Mouse (Mus musculus): ENCODE results near the gene Ahcy. TPM values are rescaled to one million over a fixed set of nuclear protein-coding genes. Genes with fewer than 3 reads are reported as not detected.

The Ahcy gene
- polyA plus RNA-seq, 1 experiment from 2014 or later, result 224 TPM

GRCm38 (mm10) chr2:155079500-155080178 lies 5.3 kb upstream of the Ahcy start:
- Histone ChIP-seq H3K4me2 (ENCODE audit: low read depth, low read length) (no peak overlapping the region), H3K4me3 (ENCODE audit: low read depth, low read length) (no peak overlapping the region), H3K36me3 (replicated peaks; ENCODE audit: insufficient read depth, low read length) (no peaks in the 10 kb centered on the region), H3K9ac (replicated peaks) (no peak overlapping the region), H3K4me1 (ENCODE audit: insufficient read depth) (peaks cover 11% of the 10 kb centered on the region), H3K9me3 (ENCODE audit: low read length) (no peaks in the 10 kb centered on the region), H3K27me3 (ENCODE audit: insufficient read depth, low read length) (no peaks in the 10 kb centered on the region), H3K27ac (ENCODE audit: low read depth) (peak overlapping the region; percentile 41; the same call in 1 of the 2 replicates)
- 26% methylated on average over 7 of the region's 7 CpGs for WGBS (ENCODE audit: insufficient replicate concordance)
- no peak for TF ChIP-seq EP300 (IDR thresholded peaks at IDR 0.05; ENCODE audit: low read depth)
- TF ChIP-seq CTCF (IDR thresholded peaks at IDR 0.05; ENCODE audit: low read depth), result no peak
- DNase-seq (no peak), ATAC-seq (no peak)

- Histone ChIP-seq H3K27ac (ENCODE audit: low read depth) (peak overlapping the region; percentile 99; the same call in 1 of the 2 replicates), H3K9me3 (ENCODE audit: low read length) (no peaks in the 10 kb centered on the region), H3K4me3 (ENCODE audit: low read depth, low read length) (no peak overlapping the region), H3K4me2 (ENCODE audit: low read depth, low read length) (no peak overlapping the region), H3K9ac (replicated peaks) (0 out of 2 replicates have a peak overlapping the region, but pooled peaks have one; percentile 96), H3K4me1 (ENCODE audit: insufficient read depth) (peaks cover 26% of the 10 kb centered on the region), H3K27me3 (ENCODE audit: insufficient read depth, low read length) (no peaks in the 10 kb centered on the region), H3K36me3 (replicated peaks; ENCODE audit: insufficient read depth, low read length) (no peaks in the 10 kb centered on the region)
- no peak for DNase-seq
- no peak for ATAC-seq
- WGBS (ENCODE audit: insufficient replicate concordance), result 67% methylated on average over 6 of the region's 6 CpGs
- TF ChIP-seq EP300 (IDR thresholded peaks at IDR 0.05; ENCODE audit: low read depth), result no peak
- TF ChIP-seq CTCF (IDR thresholded peaks at IDR 0.05; ENCODE audit: low read depth), result no peak
These were observed 1.4 kb upstream of the Ahcy start for GRCm38 (mm10) chr2:155075649-155076048.

GRCm38 (mm10) chr2:155074766-155075330 lies 551 bp upstream of the Ahcy start:
- no peaks in the 10 kb centered on the region for H3K9me3 ChIP-seq (ENCODE audit: low read length)
- peak overlapping the region; percentile 97 for H3K4me2 ChIP-seq (ENCODE audit: low read depth, low read length)
- H3K4me3 ChIP-seq (ENCODE audit: low read depth, low read length), result peak overlapping the region; percentile 93
- H3K36me3 ChIP-seq (replicated peaks; ENCODE audit: insufficient read depth, low read length), result no peaks in the 10 kb centered on the region
- TF ChIP-seq EP300 (IDR thresholded peaks at IDR 0.05; ENCODE audit: low read depth), result no peak
- no peak for TF ChIP-seq CTCF (IDR thresholded peaks at IDR 0.05; ENCODE audit: low read depth)
- H3K9ac ChIP-seq (replicated peaks), result peak overlapping the region; percentile 96
- DNase-seq (no peak), ATAC-seq (peak; percentile 2; the same call in 1 of the 2 replicates)
- H3K4me1 ChIP-seq (ENCODE audit: insufficient read depth), result peaks cover 26% of the 10 kb centered on the region
- WGBS (ENCODE audit: insufficient replicate concordance), result 20% methylated on average over 12 of the region's 12 CpGs
- peak overlapping the region; percentile 99 for H3K27ac ChIP-seq (ENCODE audit: low read depth)
- no peaks in the 10 kb centered on the region for H3K27me3 ChIP-seq (ENCODE audit: insufficient read depth, low read length)

- DNase-seq (no peak), ATAC-seq (peak; percentile 59)
- Histone ChIP-seq H3K4me1 (ENCODE audit: insufficient read depth) (peaks cover 26% of the 10 kb centered on the region), H3K4me2 (ENCODE audit: low read depth, low read length) (peak overlapping the region; percentile 97), H3K36me3 (replicated peaks; ENCODE audit: insufficient read depth, low read length) (peaks cover 3% of the 10 kb centered on the region; the same call in 1 of the 2 replicates), H3K9me3 (ENCODE audit: low read length) (no peaks in the 10 kb centered on the region), H3K27me3 (ENCODE audit: insufficient read depth, low read length) (no peaks in the 10 kb centered on the region), H3K4me3 (ENCODE audit: low read depth, low read length) (peak overlapping the region; percentile 93), H3K9ac (replicated peaks) (peak overlapping the region; percentile 96), H3K27ac (ENCODE audit: low read depth) (peak overlapping the region; percentile 99)
- TF ChIP-seq EP300 (IDR thresholded peaks at IDR 0.05; ENCODE audit: low read depth), result peak; percentile 53
- TF ChIP-seq CTCF (IDR thresholded peaks at IDR 0.05; ENCODE audit: low read depth), result no peak
- 11% methylated on average over 3 of the region's 3 CpGs for WGBS (ENCODE audit: insufficient replicate concordance)
These were observed 950 bp downstream of the Ahcy start for GRCm38 (mm10) chr2:155073347-155073746.

- no peaks in the 10 kb centered on the region for H3K27me3 ChIP-seq (ENCODE audit: insufficient read depth, low read length)
- H3K4me3 ChIP-seq (ENCODE audit: low read depth, low read length), result peak overlapping the region; percentile 93
- 63% methylated on average over 8 of the region's 8 CpGs for WGBS (ENCODE audit: insufficient replicate concordance)
- ATAC-seq, result no peak
- peaks cover 10% of the 10 kb centered on the region; the same call in 1 of the 2 replicates for H3K36me3 ChIP-seq (replicated peaks; ENCODE audit: insufficient read depth, low read length)
- no peaks in the 10 kb centered on the region for H3K9me3 ChIP-seq (ENCODE audit: low read length)
- peak overlapping the region; percentile 97 for H3K4me2 ChIP-seq (ENCODE audit: low read depth, low read length)
- peak overlapping the region; percentile 96 for H3K9ac ChIP-seq (replicated peaks)
- peaks cover 26% of the 10 kb centered on the region for H3K4me1 ChIP-seq (ENCODE audit: insufficient read depth)
- TF ChIP-seq EP300 (IDR thresholded peaks at IDR 0.05; ENCODE audit: low read depth) (no peak), CTCF (IDR thresholded peaks at IDR 0.05; ENCODE audit: low read depth) (no peak)
- DNase-seq, result no peak
- H3K27ac ChIP-seq (ENCODE audit: low read depth), result peak overlapping the region; percentile 99
These were observed 1.7 kb downstream of the Ahcy start for GRCm38 (mm10) chr2:155072353-155073145.

- no peak for ATAC-seq
- Histone ChIP-seq H3K4me1 (ENCODE audit: insufficient read depth) (peaks cover 26% of the 10 kb centered on the region), H3K9ac (replicated peaks) (peak overlapping the region; percentile 96), H3K9me3 (ENCODE audit: low read length) (no peaks in the 10 kb centered on the region), H3K4me2 (ENCODE audit: low read depth, low read length) (peak overlapping the region; percentile 97), H3K36me3 (replicated peaks; ENCODE audit: insufficient read depth, low read length) (peaks cover 25% of the 10 kb centered on the region), H3K4me3 (ENCODE audit: low read depth, low read length) (peak overlapping the region; percentile 93), H3K27me3 (ENCODE audit: insufficient read depth, low read length) (no peaks in the 10 kb centered on the region), H3K27ac (ENCODE audit: low read depth) (peak overlapping the region; percentile 99)
- no peak for DNase-seq
- TF ChIP-seq CTCF (IDR thresholded peaks at IDR 0.05; ENCODE audit: low read depth) (no peak), EP300 (IDR thresholded peaks at IDR 0.05; ENCODE audit: low read depth) (no peak)
- 68% methylated on average over 9 of the region's 9 CpGs for WGBS (ENCODE audit: insufficient replicate concordance)
These were observed 3.3 kb downstream of the Ahcy start for GRCm38 (mm10) chr2:155071027-155071426.
